Mouse (Mus musculus): ENCODE results near the gene Actn4.

DNA sequence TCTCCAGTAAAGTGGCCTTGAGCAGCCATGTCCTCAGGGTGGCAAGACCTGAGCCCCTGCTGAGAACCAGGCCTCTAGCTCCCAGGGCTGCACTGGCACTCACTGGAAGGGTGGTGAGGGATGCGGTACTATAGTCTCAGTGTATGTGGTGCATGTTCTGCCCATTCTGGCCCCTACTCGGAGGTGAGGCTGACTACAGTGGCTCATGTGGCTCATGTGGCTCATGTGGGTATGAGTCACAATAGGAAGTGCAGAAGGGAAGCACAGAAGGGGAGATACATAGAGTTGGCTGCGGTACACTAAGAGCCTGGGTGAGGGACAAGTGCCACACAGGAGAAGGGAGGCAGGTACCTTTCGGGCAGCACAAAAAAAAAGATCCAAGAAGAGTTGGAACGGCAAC, 54.9 kb downstream of the Actn4 start:
- no peak for TF ChIP-seq CTCF (IDR thresholded peaks at IDR 0.05; ENCODE audit: low read depth, low read length)
- TF ChIP-seq POLR2A (IDR thresholded peaks at IDR 0.05; ENCODE audit: extremely low read depth, insufficient read depth, low read length): no peak

Measured in liver, adult 2 months (tissue).